Mouse (Mus musculus) C2C12 (cell line): ENCODE results near the gene Gm20458. TPM values are rescaled to one million over a fixed set of nuclear protein-coding genes. Genes with fewer than 3 reads are reported as not detected.

Source experiments
- H3K27me3 ChIP-seq: one replicate; pipeline ENCODE4 v1.6.1; 2011; ENCODE audit not compliant: control insufficient read depth, insufficient read depth, insufficient read length
- H3K36me3 ChIP-seq: one replicate; pipeline ENCODE4 v1.6.1; 2011; ENCODE audit not compliant: control insufficient read depth, insufficient read depth
- H3K4me3 ChIP-seq: one replicate; pipeline ENCODE4 v1.5.1; 2011; ENCODE audit warnings: mild to moderate bottlenecking, control low read depth; ENCODE audit not compliant: poor library complexity, insufficient read depth, severe bottlenecking
- H3K79me2 ChIP-seq: one replicate; pipeline ENCODE4 v1.6.1; 2011; ENCODE audit not compliant: control insufficient read depth, insufficient read depth
- H3K79me3 ChIP-seq: one replicate; pipeline ENCODE4 v1.6.1; 2011; ENCODE audit warnings: low read depth, control low read depth
- H3ac ChIP-seq: one replicate; pipeline ENCODE3; 2011; ENCODE audit warnings: low read depth; ENCODE audit not compliant: control insufficient read depth, insufficient read length
- CEBPB ChIP-seq: IDR thresholded peaks from one replicate; pipeline ENCODE4 v1.6.1; 2011; ENCODE audit warnings: low read depth, mild to moderate bottlenecking, control low read depth, moderate library complexity
- CTCF ChIP-seq: IDR thresholded peaks from one replicate; pipeline ENCODE4 v1.5.1; 2011; ENCODE audit not compliant: control insufficient read depth, insufficient read depth, insufficient read length
- FOSL1 ChIP-seq: IDR thresholded peaks from one replicate; pipeline ENCODE4 v1.8.0; 2011; ENCODE audit warnings: mild to moderate bottlenecking, low read length; ENCODE audit not compliant: poor library complexity, insufficient read depth, severe bottlenecking
- MAX ChIP-seq: IDR thresholded peaks from one replicate; pipeline ENCODE4 v1.6.1; 2011; ENCODE audit warnings: mild to moderate bottlenecking, control low read depth
- MYOD1 ChIP-seq: IDR thresholded peaks from one replicate; pipeline ENCODE4 v1.6.1; 2011; ENCODE audit warnings: low read depth; ENCODE audit not compliant: control insufficient read depth, insufficient read length
- MYOG ChIP-seq: IDR thresholded peaks from one replicate; pipeline ENCODE4 v1.6.1; 2011; ENCODE audit not compliant: control insufficient read depth, insufficient read length; ENCODE audit errors: extremely low read depth
- USF1 ChIP-seq: IDR thresholded peaks from one replicate; pipeline ENCODE4 v1.6.1; 2011; ENCODE audit warnings: low read depth, mild to moderate bottlenecking, control low read depth, moderate library complexity
- polyA plus RNA-seq: library from polyadenylated mRNA; unstranded; fragments of >200 nt; fragmentation: generic; extraction: Trizol; gene quantifications from one replicate; pipeline ENCODE4 v1.2.1, GENCODE M21; 2012; ENCODE audit warnings: missing spikeins

The Gm20458 gene
- polyA plus RNA-seq, 1 experiment: 29.7 TPM

- no peaks in the 10 kb centered on the region for H3K27me3 ChIP-seq
- TF ChIP-seq USF1 (no peak), MYOG (no peak), CTCF (no peak), MYOD1 (no peak), FOSL1 (no peak), CEBPB (no peak)
- H3ac ChIP-seq: no peak overlapping the region
- H3K79me3 ChIP-seq: no peaks in the 10 kb centered on the region
- H3K36me3 ChIP-seq: peaks cover 8% of the 10 kb centered on the region
- no peak overlapping the region for H3K4me3 ChIP-seq
- H3K79me2 ChIP-seq: no peaks in the 10 kb centered on the region
Measured at GRCm38 (mm10) chr2:164514916-164515315, 54.1 kb downstream of the Gm20458 start.

GRCm38 (mm10) chr2:164515897-164516296, 55.1 kb downstream of the Gm20458 start:
- no peak overlapping the region for H3K4me3 ChIP-seq
- H3ac ChIP-seq: no peak overlapping the region
- no peaks in the 10 kb centered on the region for H3K79me2 ChIP-seq
- H3K36me3 ChIP-seq: no peaks in the 10 kb centered on the region
- TF ChIP-seq MAX (no peak), MYOG (no peak), FOSL1 (no peak), MYOD1 (no peak), CEBPB (no peak), USF1 (no peak), CTCF (no peak)
- H3K79me3 ChIP-seq: no peaks in the 10 kb centered on the region
- no peaks in the 10 kb centered on the region for H3K27me3 ChIP-seq

GRCm38 (mm10) chr2:164516592-164516991, 55.8 kb downstream of the Gm20458 start:
- no peak overlapping the region for H3K4me3 ChIP-seq
- no peaks in the 10 kb centered on the region for H3K27me3 ChIP-seq
- no peak for TF ChIP-seq FOSL1
- no peak for TF ChIP-seq MYOD1
- TF ChIP-seq CEBPB: no peak
- no peak for TF ChIP-seq MYOG
- TF ChIP-seq CTCF: no peak
- no peak for TF ChIP-seq USF1
- no peak for TF ChIP-seq MAX
- H3K79me3 ChIP-seq: no peaks in the 10 kb centered on the region
- no peaks in the 10 kb centered on the region for H3K79me2 ChIP-seq
- no peaks in the 10 kb centered on the region for H3K36me3 ChIP-seq
- H3ac ChIP-seq: no peak overlapping the region

GRCm38 (mm10) chr2:164517485-164518221, 56.9 kb downstream of the Gm20458 start:
- Histone ChIP-seq H3K27me3 (no peaks in the 10 kb centered on the region), H3K4me3 (no peak overlapping the region), H3ac (peak overlapping the region; percentile 30), H3K79me3 (no peaks in the 10 kb centered on the region), H3K79me2 (no peaks in the 10 kb centered on the region), H3K36me3 (no peaks in the 10 kb centered on the region)
- TF ChIP-seq CEBPB: no peak
- peak; percentile 44 for TF ChIP-seq CTCF
- no peak for TF ChIP-seq FOSL1

- TF ChIP-seq MAX (no peak), MYOD1 (no peak), CEBPB (no peak), USF1 (no peak), MYOG (no peak), FOSL1 (no peak), CTCF (no peak)
- Histone ChIP-seq H3K79me3 (no peaks in the 10 kb centered on the region), H3K27me3 (no peaks in the 10 kb centered on the region), H3ac (no peak overlapping the region), H3K36me3 (no peaks in the 10 kb centered on the region), H3K4me3 (no peak overlapping the region), H3K79me2 (no peaks in the 10 kb centered on the region)
Measured at GRCm38 (mm10) chr2:164518266-164519170, 57.8 kb downstream of the Gm20458 start.

- Histone ChIP-seq H3K4me3 (no peak overlapping the region), H3K27me3 (no peaks in the 10 kb centered on the region), H3ac (no peak overlapping the region), H3K36me3 (no peaks in the 10 kb centered on the region), H3K79me3 (no peaks in the 10 kb centered on the region), H3K79me2 (no peaks in the 10 kb centered on the region)
- TF ChIP-seq USF1: no peak
- TF ChIP-seq CEBPB: peak; percentile 47
- TF ChIP-seq MYOD1: peak; percentile 16
Measured at GRCm38 (mm10) chr2:164519171-164519526, 58.4 kb downstream of the Gm20458 start.
